Mouse (Mus musculus) C2C12 (cell line): ENCODE measurements around the gene Fam20b. TPM values are rescaled to one million over a fixed set of nuclear protein-coding genes. Genes with fewer than 3 reads are reported as not detected.
A peak's percentile ranks its signal among the peaks of the same experiment; 100 is the strongest.

ENCODE experiments used
- H3K27me3 ChIP-seq: one replicate; pipeline ENCODE4 v1.6.1; 2011; ENCODE audit not compliant: control insufficient read depth, insufficient read depth, insufficient read length
- H3K36me3 ChIP-seq: one replicate; pipeline ENCODE4 v1.6.1; 2011; ENCODE audit not compliant: control insufficient read depth, insufficient read depth
- H3K4me3 ChIP-seq: one replicate; pipeline ENCODE4 v1.5.1; 2011; ENCODE audit warnings: mild to moderate bottlenecking, control low read depth; ENCODE audit not compliant: poor library complexity, insufficient read depth, severe bottlenecking
- H3K79me2 ChIP-seq: one replicate; pipeline ENCODE4 v1.6.1; 2011; ENCODE audit not compliant: control insufficient read depth, insufficient read depth
- H3K79me3 ChIP-seq: one replicate; pipeline ENCODE4 v1.6.1; 2011; ENCODE audit warnings: low read depth, control low read depth
- H3ac ChIP-seq: one replicate; pipeline ENCODE3; 2011; ENCODE audit warnings: low read depth; ENCODE audit not compliant: control insufficient read depth, insufficient read length
- CEBPB ChIP-seq: IDR thresholded peaks from one replicate; pipeline ENCODE4 v1.6.1; 2011; ENCODE audit warnings: low read depth, mild to moderate bottlenecking, control low read depth, moderate library complexity
- CTCF ChIP-seq: IDR thresholded peaks from one replicate; pipeline ENCODE4 v1.5.1; 2011; ENCODE audit not compliant: control insufficient read depth, insufficient read depth, insufficient read length
- FOSL1 ChIP-seq: IDR thresholded peaks from one replicate; pipeline ENCODE4 v1.8.0; 2011; ENCODE audit warnings: mild to moderate bottlenecking, low read length; ENCODE audit not compliant: poor library complexity, insufficient read depth, severe bottlenecking
- MAX ChIP-seq: IDR thresholded peaks from one replicate; pipeline ENCODE4 v1.6.1; 2011; ENCODE audit warnings: mild to moderate bottlenecking, control low read depth
- MYOD1 ChIP-seq: IDR thresholded peaks from one replicate; pipeline ENCODE4 v1.6.1; 2011; ENCODE audit warnings: low read depth; ENCODE audit not compliant: control insufficient read depth, insufficient read length
- MYOG ChIP-seq: IDR thresholded peaks from one replicate; pipeline ENCODE4 v1.6.1; 2011; ENCODE audit not compliant: control insufficient read depth, insufficient read length; ENCODE audit errors: extremely low read depth
- USF1 ChIP-seq: IDR thresholded peaks from one replicate; pipeline ENCODE4 v1.6.1; 2011; ENCODE audit warnings: low read depth, mild to moderate bottlenecking, control low read depth, moderate library complexity
- polyA plus RNA-seq: library from polyadenylated mRNA; unstranded; fragments of >200 nt; fragmentation: generic; extraction: Trizol; gene quantifications from one replicate; pipeline ENCODE4 v1.2.1, GENCODE M21; 2012; ENCODE audit warnings: missing spikeins

Gene Fam20b
- polyA plus RNA-seq, 1 experiment, result 19.9 TPM

GRCm38 (mm10) chr1:156672720-156673475 lies 46.0 kb downstream of the Fam20b start:
- peaks cover 2% of the 10 kb centered on the region for H3K79me3 ChIP-seq
- peak overlapping the region; percentile 86 for H3ac ChIP-seq
- peak overlapping the region; percentile 64 for H3K4me3 ChIP-seq
- no peak for TF ChIP-seq CTCF
- TF ChIP-seq USF1, result no peak
- no peaks in the 10 kb centered on the region for H3K27me3 ChIP-seq
- no peaks in the 10 kb centered on the region for H3K79me2 ChIP-seq
- peaks cover 3% of the 10 kb centered on the region for H3K36me3 ChIP-seq

DNA sequence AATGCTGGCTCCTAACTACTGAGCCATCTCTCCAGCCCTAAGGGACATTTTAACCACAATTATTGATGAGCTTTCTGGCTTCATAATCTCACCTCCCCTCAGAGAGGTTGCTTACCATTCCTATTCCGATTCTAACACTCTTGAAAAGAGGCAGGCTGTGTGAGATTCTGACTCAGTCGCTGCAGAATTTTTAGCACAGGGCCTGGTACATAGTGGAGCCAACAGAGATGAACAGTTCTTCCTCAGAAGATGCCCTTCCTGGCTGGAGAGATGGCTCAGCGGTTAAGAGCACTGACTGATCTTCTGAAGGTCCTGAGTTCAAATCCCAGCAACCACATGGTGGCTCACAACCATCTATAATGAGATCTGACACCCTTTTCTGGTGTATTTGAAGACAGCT lies 47.0 kb downstream of the Fam20b start:
- peaks cover 2% of the 10 kb centered on the region for H3K79me3 ChIP-seq
- no peaks in the 10 kb centered on the region for H3K79me2 ChIP-seq
- H3K27me3 ChIP-seq, result no peaks in the 10 kb centered on the region
- peaks cover 3% of the 10 kb centered on the region for H3K36me3 ChIP-seq
- no peak overlapping the region for H3K4me3 ChIP-seq
- H3ac ChIP-seq, result no peak overlapping the region
- TF ChIP-seq CTCF, result no peak
- TF ChIP-seq FOSL1, result no peak
- no peak for TF ChIP-seq CEBPB
- TF ChIP-seq MAX, result no peak
- TF ChIP-seq MYOG, result no peak
- no peak for TF ChIP-seq MYOD1
- TF ChIP-seq USF1, result no peak

DNA sequence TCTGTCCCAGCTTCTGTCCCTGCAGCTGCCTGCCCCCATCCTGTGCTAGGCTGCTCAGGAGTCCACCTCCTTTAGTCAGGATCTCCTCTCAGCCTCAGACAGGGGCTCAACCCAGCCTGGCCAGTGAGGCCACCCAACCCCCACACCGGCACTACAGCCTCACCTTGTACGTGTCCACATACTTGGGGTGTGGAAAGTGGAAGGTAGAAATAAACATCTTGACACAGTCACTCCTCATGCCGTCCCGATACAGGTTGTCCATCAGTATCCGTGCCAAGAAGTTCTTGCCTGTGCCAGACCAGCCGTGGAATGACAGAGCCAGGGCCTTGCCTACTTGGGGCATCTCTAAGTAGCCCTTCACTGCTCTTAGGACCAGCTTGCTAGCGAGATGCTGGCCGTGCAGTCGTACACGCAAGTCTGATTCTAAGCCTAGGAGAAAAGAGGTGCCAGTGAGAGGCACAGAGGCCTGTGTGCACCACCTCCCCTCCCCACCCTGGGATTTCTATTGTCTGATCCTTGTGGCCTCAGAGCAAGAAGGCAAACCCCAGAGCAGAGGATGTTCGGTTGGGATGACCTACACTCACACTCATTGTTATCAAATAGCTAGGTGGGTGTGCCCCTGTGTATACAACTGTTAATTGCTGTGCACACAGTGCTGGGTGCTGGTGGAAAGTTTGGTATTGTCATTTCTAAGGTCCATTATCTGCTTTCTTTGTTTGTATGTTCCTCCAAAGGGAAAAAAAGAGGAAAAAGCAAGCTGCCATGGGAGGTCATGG lies 49.5 kb downstream of the Fam20b start:
- H3K79me2 ChIP-seq, result no peaks in the 10 kb centered on the region
- no peaks in the 10 kb centered on the region for H3K27me3 ChIP-seq
- no peak overlapping the region for H3ac ChIP-seq
- H3K36me3 ChIP-seq, result peaks cover 3% of the 10 kb centered on the region
- no peak for TF ChIP-seq MYOG
- no peak for TF ChIP-seq CTCF
- TF ChIP-seq FOSL1, result no peak
- TF ChIP-seq CEBPB, result no peak
- TF ChIP-seq MAX, result no peak
- peaks cover 2% of the 10 kb centered on the region for H3K79me3 ChIP-seq
- H3K4me3 ChIP-seq, result no peak overlapping the region

DNA sequence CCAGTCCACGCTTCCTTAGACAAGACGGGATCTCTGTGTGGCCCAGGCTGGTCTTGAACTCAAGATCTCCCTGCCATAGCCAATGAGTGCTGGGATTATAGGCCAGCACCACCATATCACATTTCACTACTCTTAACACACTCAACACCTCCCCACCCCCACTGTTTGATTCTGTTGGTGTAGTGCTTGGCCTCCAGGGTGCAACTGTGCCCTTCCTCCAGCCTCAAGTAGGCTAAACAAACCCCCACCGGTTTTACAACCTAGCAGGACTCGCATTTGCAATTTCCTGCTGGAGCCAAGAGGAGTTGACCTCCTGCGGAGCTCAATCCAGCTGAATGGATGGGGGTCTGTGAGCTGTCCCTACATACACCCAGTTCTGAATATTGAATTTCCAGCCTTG lies 50.3 kb downstream of the Fam20b start:
- no peak overlapping the region for H3ac ChIP-seq
- TF ChIP-seq MYOG (no peak), MYOD1 (no peak), CTCF (no peak), USF1 (no peak), MAX (no peak), CEBPB (no peak), FOSL1 (no peak)
- no peak overlapping the region for H3K4me3 ChIP-seq
- no peaks in the 10 kb centered on the region for H3K79me2 ChIP-seq
- peaks cover 2% of the 10 kb centered on the region for H3K79me3 ChIP-seq
- peaks cover 3% of the 10 kb centered on the region for H3K36me3 ChIP-seq
- H3K27me3 ChIP-seq, result no peaks in the 10 kb centered on the region

- no peaks in the 10 kb centered on the region for H3K27me3 ChIP-seq
Observed at GRCm38 (mm10) chr1:156667141-156667926, 51.6 kb downstream of the Fam20b start.

More at GRCm38 (mm10) chr1:156667141-156667926, 51.6 kb downstream of the Fam20b start:
- H3ac ChIP-seq, result no peak overlapping the region
- peak; percentile 44 for TF ChIP-seq MAX
- TF ChIP-seq CTCF, result no peak
- TF ChIP-seq MYOG, result no peak
- peak; percentile 57 for TF ChIP-seq MYOD1
- no peak for TF ChIP-seq CEBPB
- TF ChIP-seq FOSL1, result no peak
- TF ChIP-seq USF1, result no peak
- H3K79me3 ChIP-seq, result no peaks in the 10 kb centered on the region
- no peak overlapping the region for H3K4me3 ChIP-seq
- no peaks in the 10 kb centered on the region for H3K79me2 ChIP-seq
- H3K36me3 ChIP-seq, result peaks cover 3% of the 10 kb centered on the region
